Mouse (Mus musculus): ENCODE data around the gene Rasl10a. TPM values are rescaled to one million over a fixed set of nuclear protein-coding genes. Genes with fewer than 3 reads are reported as not detected.

The Rasl10a gene
- total and polyA plus RNA-seq, 2 experiments from 2014 or later = 0.85 to 2.7 TPM

- 38% methylated on average over 2 of the region's 2 CpGs for WGBS
- H3K27ac ChIP-seq (ENCODE audit: low read depth) = no peak overlapping the region
- DNase-seq (ENCODE audit: low spot score) = no peak
- H3K9ac ChIP-seq (replicated peaks; ENCODE audit: low read depth, low read length) = no peak overlapping the region
- TF ChIP-seq CTCF (IDR thresholded peaks at IDR 0.05; ENCODE audit: low read depth) (peak; percentile 35; the same call in 1 of the 2 replicates), EP300 (IDR thresholded peaks at IDR 0.05; ENCODE audit: low read depth) (no peak)
- peaks cover 11% of the 10 kb centered on the region for H3K4me1 ChIP-seq (ENCODE audit: control insufficient read depth, insufficient read depth)
- no peak overlapping the region for H3K4me3 ChIP-seq (ENCODE audit: low read depth, low read length)
- H3K9me3 ChIP-seq (replicated peaks; ENCODE audit: control insufficient read depth, low read length) = no peaks in the 10 kb centered on the region
- ATAC-seq (ENCODE audit: insufficient read depth, low read depth) = 0 out of 2 replicates have a peak, but pooled peaks have one; percentile 49
- no peak overlapping the region for H3K4me2 ChIP-seq (ENCODE audit: low read depth, low read length)
- no peaks in the 10 kb centered on the region for H3K27me3 ChIP-seq (ENCODE audit: control insufficient read depth, insufficient read depth, low read length)
- H3K36me3 ChIP-seq (replicated peaks; ENCODE audit: control insufficient read depth, insufficient read depth, low read length) = peaks cover 59% of the 10 kb centered on the region
Measured at GRCm38 (mm10) chr11:5091706-5092105, 33.8 kb downstream of the Rasl10a start.

- no peak for ATAC-seq (ENCODE audit: insufficient read depth, low read depth)
Measured at GRCm38 (mm10) chr11:5095877-5096276, 37.9 kb downstream of the Rasl10a start.

GRCm38 (mm10) chr11:5096480-5097020 is 38.6 kb downstream of the Rasl10a start:
- Histone ChIP-seq H3K36me3 (replicated peaks; ENCODE audit: control insufficient read depth, insufficient read depth, low read length) (peaks cover 15% of the 10 kb centered on the region), H3K27me3 (ENCODE audit: control insufficient read depth, insufficient read depth, low read length) (no peaks in the 10 kb centered on the region), H3K4me2 (ENCODE audit: low read depth, low read length) (peak overlapping the region; percentile 91), H3K27ac (ENCODE audit: low read depth) (no peak overlapping the region), H3K4me1 (ENCODE audit: control insufficient read depth, insufficient read depth) (peaks cover 28% of the 10 kb centered on the region), H3K9me3 (replicated peaks; ENCODE audit: control insufficient read depth, low read length) (no peaks in the 10 kb centered on the region), H3K9ac (replicated peaks; ENCODE audit: low read depth, low read length) (0 out of 2 replicates have a peak overlapping the region, but pooled peaks have one; percentile 96), H3K4me3 (ENCODE audit: low read depth, low read length) (peak overlapping the region; percentile 95)
- WGBS = 28% methylated on average over 8 of the region's 8 CpGs
- TF ChIP-seq CTCF (IDR thresholded peaks at IDR 0.05; ENCODE audit: low read depth) (no peak), EP300 (IDR thresholded peaks at IDR 0.05; ENCODE audit: low read depth) (no peak)
- no peak for ATAC-seq (ENCODE audit: insufficient read depth, low read depth)
- DNase-seq (ENCODE audit: low spot score) = no peak

More at GRCm38 (mm10) chr11:5095877-5096276, 37.9 kb downstream of the Rasl10a start:
- Histone ChIP-seq H3K36me3 (replicated peaks; ENCODE audit: control insufficient read depth, insufficient read depth, low read length) (peaks cover 20% of the 10 kb centered on the region), H3K27me3 (ENCODE audit: control insufficient read depth, insufficient read depth, low read length) (no peaks in the 10 kb centered on the region), H3K9me3 (replicated peaks; ENCODE audit: control insufficient read depth, low read length) (no peaks in the 10 kb centered on the region), H3K27ac (ENCODE audit: low read depth) (no peak overlapping the region), H3K4me3 (ENCODE audit: low read depth, low read length) (no peak overlapping the region), H3K9ac (replicated peaks; ENCODE audit: low read depth, low read length) (no peak overlapping the region), H3K4me1 (ENCODE audit: control insufficient read depth, insufficient read depth) (peaks cover 27% of the 10 kb centered on the region), H3K4me2 (ENCODE audit: low read depth, low read length) (peak overlapping the region; percentile 91; the same call in 1 of the 2 replicates)
- TF ChIP-seq EP300 (IDR thresholded peaks at IDR 0.05; ENCODE audit: low read depth) (no peak), CTCF (IDR thresholded peaks at IDR 0.05; ENCODE audit: low read depth) (no peak)
- DNase-seq (ENCODE audit: low spot score) = no peak
- 55% methylated on average over 5 of the region's 5 CpGs for WGBS

- Histone ChIP-seq H3K9me3 (replicated peaks; ENCODE audit: control insufficient read depth, low read length) (no peaks in the 10 kb centered on the region), H3K4me1 (ENCODE audit: control insufficient read depth, insufficient read depth) (peaks cover 28% of the 10 kb centered on the region), H3K4me3 (ENCODE audit: low read depth, low read length) (peak overlapping the region; percentile 95), H3K9ac (replicated peaks; ENCODE audit: low read depth, low read length) (peak overlapping the region; percentile 96), H3K4me2 (ENCODE audit: low read depth, low read length) (peak overlapping the region; percentile 91), H3K36me3 (replicated peaks; ENCODE audit: control insufficient read depth, insufficient read depth, low read length) (peaks cover 10% of the 10 kb centered on the region), H3K27ac (ENCODE audit: low read depth) (peak overlapping the region; percentile 95), H3K27me3 (ENCODE audit: control insufficient read depth, insufficient read depth, low read length) (no peaks in the 10 kb centered on the region)
- WGBS = under 1% methylated on average over 44 of the region's 44 CpGs
- ATAC-seq (ENCODE audit: insufficient read depth, low read depth) (no peak; the same call in 1 of the 2 replicates), DNase-seq (ENCODE audit: low spot score) (no peak)
- TF ChIP-seq EP300 (IDR thresholded peaks at IDR 0.05; ENCODE audit: low read depth) = peak; percentile 50; the same call in 1 of the 2 replicates
- TF ChIP-seq CTCF (IDR thresholded peaks at IDR 0.05; ENCODE audit: low read depth) = no peak
Measured at GRCm38 (mm10) chr11:5098035-5098735, 40.3 kb downstream of the Rasl10a start.

GRCm38 (mm10) chr11:5098736-5099542 is 41.0 kb downstream of the Rasl10a start, which contains the start of the genes Rhbdd3 and Ewsr1:
TSS of gene Rhbdd3 (plus strand) at chr11:5098926.
TSS of gene Ewsr1 (minus strand) at chr11:5099266.
- peak; percentile 92 for DNase-seq (ENCODE audit: low spot score)
- WGBS = under 1% methylated on average over 79 of the region's 92 CpGs
- Histone ChIP-seq H3K27me3 (ENCODE audit: control insufficient read depth, insufficient read depth, low read length) (no peaks in the 10 kb centered on the region), H3K9me3 (replicated peaks; ENCODE audit: control insufficient read depth, low read length) (no peaks in the 10 kb centered on the region), H3K4me3 (ENCODE audit: low read depth, low read length) (peak within 1 kb of the TSS; percentile 95), H3K4me2 (ENCODE audit: low read depth, low read length) (peak within 1 kb of the TSS; percentile 91), H3K9ac (replicated peaks; ENCODE audit: low read depth, low read length) (peak within 1 kb of the TSS; percentile 96), H3K4me1 (ENCODE audit: control insufficient read depth, insufficient read depth) (peaks cover 28% of the 10 kb centered on the region), H3K36me3 (replicated peaks; ENCODE audit: control insufficient read depth, insufficient read depth, low read length) (peaks cover 12% of the 10 kb centered on the region), H3K27ac (ENCODE audit: low read depth) (peak within 1 kb of the TSS; percentile 95)
- no peak; the same call in 1 of the 2 replicates for TF ChIP-seq EP300 (IDR thresholded peaks at IDR 0.05; ENCODE audit: low read depth)
- TF ChIP-seq CTCF (IDR thresholded peaks at IDR 0.05; ENCODE audit: low read depth) = no peak
- peak; percentile 87 for ATAC-seq (ENCODE audit: insufficient read depth, low read depth)
